Comparison of ENCODE assay signal across 17 mouse cellular contexts in genomic region chr4:104987631-104988030, GRCm38 (mm10).
"Had no signal": no experiment of that assay in that cellular context is flagged by ENCODE, and none has a peak within 500 bp of the region (broad histone marks: within the 10 kb centered on the region; RNA-seq: fewer than 3 reads in every experiment).

No protein-coding gene starts in this region.

- DNase-seq: kidney, adult 8-10 months; kidney, postnatal 14 days; layer of hippocampus, adult 9-11 months; left cerebral cortex, postnatal 4 days; lung, embryonic 14.5 days; lung, postnatal 10 days; lung, postnatal 4 days; right cerebral cortex, postnatal 14 days; thymus, adult 2 months; thymus, postnatal 25 days had no signal

- H3K27ac ChIP-seq: limb, embryonic 13.5 days; liver, embryonic 12.5 days; midbrain, embryonic 15.5 days; neural tube, embryonic 13.5 days; stomach, embryonic 15.5 days had no signal

- ATAC-seq: intestine, embryonic 16.5 days; liver, embryonic 12.5 days; midbrain, embryonic 15.5 days had no signal

- H3K4me1 ChIP-seq: limb, embryonic 13.5 days; liver, embryonic 12.5 days; midbrain, embryonic 15.5 days; neural tube, embryonic 13.5 days; stomach, embryonic 15.5 days had no signal

- H3K27me3 ChIP-seq: limb, embryonic 13.5 days; liver, embryonic 12.5 days; megakaryocyte, embryonic 14.5 days; midbrain, embryonic 15.5 days; neural tube, embryonic 13.5 days; stomach, embryonic 15.5 days had no signal

- H3K9ac ChIP-seq: limb, embryonic 13.5 days; liver, embryonic 12.5 days; lung, embryonic 14.5 days; midbrain, embryonic 15.5 days; neural tube, embryonic 13.5 days; stomach, embryonic 15.5 days had no signal

- H3K36me3 ChIP-seq: limb, embryonic 13.5 days; liver, embryonic 12.5 days; midbrain, embryonic 15.5 days; neural tube, embryonic 13.5 days; stomach, embryonic 15.5 days had no signal

- H3K4me3 ChIP-seq: limb, embryonic 13.5 days; liver, embryonic 12.5 days; megakaryocyte, embryonic 14.5 days; midbrain, embryonic 15.5 days; neural tube, embryonic 13.5 days; stomach, embryonic 15.5 days had no signal
